In the genomic region with DNA sequence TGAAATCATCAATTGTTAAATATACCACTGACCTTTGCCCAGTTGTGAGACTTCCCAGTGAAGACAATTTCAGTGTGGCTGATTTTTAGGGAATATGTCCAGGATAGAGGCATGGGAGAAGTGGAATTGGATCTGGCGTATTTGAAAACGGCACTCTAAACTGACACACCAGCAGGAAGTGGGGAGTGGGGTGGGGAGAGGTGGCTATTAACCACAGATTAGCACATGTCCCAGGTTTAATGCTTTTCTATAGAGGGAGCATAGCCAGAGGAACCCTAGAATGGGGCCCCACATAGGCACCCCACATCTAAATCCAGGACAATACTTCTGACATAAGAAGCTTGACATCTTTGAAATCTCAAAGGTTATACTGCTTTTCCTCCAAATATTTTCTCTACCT, we compare ENCODE assay signal across 20 mouse cellular contexts.
"Had no signal": no experiment of that assay in that cellular context is flagged by ENCODE, and none has a peak within 500 bp of the region (broad histone marks: within the 10 kb centered on the region; RNA-seq: fewer than 3 reads in every experiment).

No protein-coding gene starts in this region.

- H3K27ac ChIP-seq: liver, embryonic 14.5 days; midbrain, embryonic 12.5 days; neural tube, embryonic 13.5 days; neural tube, embryonic 15.5 days; stomach, embryonic 15.5 days; stomach, postnatal 0 days had no signal

- H3K4me3 ChIP-seq: midbrain, embryonic 12.5 days; myocyte; neural tube, embryonic 13.5 days; neural tube, embryonic 15.5 days; stomach, embryonic 15.5 days had no signal

- H3K36me3 ChIP-seq: midbrain, embryonic 12.5 days; neural tube, embryonic 13.5 days; neural tube, embryonic 15.5 days; stomach, embryonic 15.5 days had no signal

- DNase-seq: lung, adult 18-20 months; lung, embryonic 14.5 days; lung, postnatal 10 days; lung, postnatal 4 days; midbrain, embryonic 14.5 days; retina, postnatal 1 day; right cerebral cortex, adult 18-20 months; right cerebral cortex, postnatal 25 days; right cerebral cortex, postnatal 4 days; spleen, adult 18-20 months; thymus, adult 2 months; thymus, postnatal 25 days; thymus, postnatal 4 days had no signal

- H3K9me3 ChIP-seq: midbrain, embryonic 12.5 days; neural tube, embryonic 13.5 days; neural tube, embryonic 15.5 days; stomach, embryonic 15.5 days had no signal

- H3K27me3 ChIP-seq: midbrain, embryonic 12.5 days; neural tube, embryonic 13.5 days; neural tube, embryonic 15.5 days; stomach, embryonic 15.5 days had no signal

- H3K9ac ChIP-seq: liver, embryonic 14.5 days; lung, embryonic 14.5 days; midbrain, embryonic 12.5 days; neural tube, embryonic 13.5 days; neural tube, embryonic 15.5 days; stomach, embryonic 15.5 days had no signal

- H3K4me1 ChIP-seq: neural tube, embryonic 13.5 days; neural tube, embryonic 15.5 days; stomach, embryonic 15.5 days had no signal

- H3K4me2 ChIP-seq: lung, embryonic 14.5 days; midbrain, embryonic 12.5 days; neural tube, embryonic 13.5 days; neural tube, embryonic 15.5 days; stomach, embryonic 15.5 days had no signal
